Mouse (Mus musculus) embryonic facial prominence, embryonic 14.5 days (tissue): ENCODE results near the gene Nucb1. TPM values are rescaled to one million over a fixed set of nuclear protein-coding genes. Genes with fewer than 3 reads are reported as not detected.
"Not testable (repeated sequence)": the region's sequence is repeated elsewhere in the genome, so short reads cannot be mapped to it uniquely, and the experiment has no call there.

ENCODE experiments used
- ATAC-seq: fragments of 200-750 bp; cut with Nextera tagmentation; 2 replicates; pipeline ENCODE4 v1.8.0; 2017; ENCODE audit warnings: low read depth, moderate number of reproducible peaks, moderate TSS enrichment
- DNase-seq: peaks from one replicate; pipeline ENCODE4 v3.0.0-alpha.2; 2015; ENCODE audit warnings: low spot score
- H3K27ac ChIP-seq: fragments of 300-500 bp; sonication (generic); replicated peaks from 2 replicates; pipeline ENCODE4 v1.5.1; 2014; ENCODE audit warnings: low read depth, mild to moderate bottlenecking, low read length, moderate library complexity
- H3K27me3 ChIP-seq: fragments of 300-500 bp; sonication (generic); replicated peaks from 2 replicates; pipeline ENCODE4 v1.6.1; 2014; ENCODE audit warnings: low read length; ENCODE audit not compliant: control insufficient read depth, insufficient read depth
- H3K36me3 ChIP-seq: fragments of 300-500 bp; sonication (generic); 2 replicates; pipeline ENCODE4 v1.6.1; 2014; ENCODE audit warnings: low read length, mixed read lengths; ENCODE audit not compliant: control insufficient read depth, insufficient read depth
- H3K4me1 ChIP-seq: fragments of 300-500 bp; sonication (generic); 2 replicates; pipeline ENCODE4 v1.6.1; 2014; ENCODE audit warnings: antibody characterized with exemption, low read length; ENCODE audit not compliant: control insufficient read depth, insufficient read depth
- H3K4me2 ChIP-seq: fragments of 300-500 bp; sonication (generic); 2 replicates; pipeline ENCODE4 v1.6.1; 2014; ENCODE audit warnings: low read depth, mild to moderate bottlenecking, low read length, moderate library complexity, mixed read lengths
- H3K4me3 ChIP-seq: fragments of 300-500 bp; sonication (generic); 2 replicates; pipeline ENCODE4 v1.5.1; 2014; ENCODE audit warnings: low read depth, mild to moderate bottlenecking, low read length
- H3K9ac ChIP-seq: fragments of 300-500 bp; sonication (generic); 2 replicates; pipeline ENCODE4 v1.6.1; 2014; ENCODE audit warnings: low read depth, mild to moderate bottlenecking, low read length, moderate library complexity, mixed read lengths
- H3K9me3 ChIP-seq: fragments of 300-500 bp; sonication (generic); 2 replicates; pipeline ENCODE4 v1.6.1; 2016; ENCODE audit warnings: low read length; ENCODE audit not compliant: control insufficient read depth
- WGBS: fragments of 180-500 bp; shearing (Covaris S2); extraction: QIAGEN DNeasy Blood & Tissue Kit; methylation state at CpG from one replicate; pipeline ENCODE4 v1.1.7; 2014; 5-methylcytosine and 5-hydroxymethylcytosine counted together
- polyA plus RNA-seq: library from polyadenylated mRNA; unstranded; fragments of >200 nt; fragmentation: Nextera tagmentation; extraction: Ambion mirVana; gene quantifications from 2 replicates; pipeline ENCODE4 v1.2.1, GENCODE M21; 2014

Nucb1 gene
- polyA plus RNA-seq, 1 experiment from 2014 or later = 209 TPM

DNA sequence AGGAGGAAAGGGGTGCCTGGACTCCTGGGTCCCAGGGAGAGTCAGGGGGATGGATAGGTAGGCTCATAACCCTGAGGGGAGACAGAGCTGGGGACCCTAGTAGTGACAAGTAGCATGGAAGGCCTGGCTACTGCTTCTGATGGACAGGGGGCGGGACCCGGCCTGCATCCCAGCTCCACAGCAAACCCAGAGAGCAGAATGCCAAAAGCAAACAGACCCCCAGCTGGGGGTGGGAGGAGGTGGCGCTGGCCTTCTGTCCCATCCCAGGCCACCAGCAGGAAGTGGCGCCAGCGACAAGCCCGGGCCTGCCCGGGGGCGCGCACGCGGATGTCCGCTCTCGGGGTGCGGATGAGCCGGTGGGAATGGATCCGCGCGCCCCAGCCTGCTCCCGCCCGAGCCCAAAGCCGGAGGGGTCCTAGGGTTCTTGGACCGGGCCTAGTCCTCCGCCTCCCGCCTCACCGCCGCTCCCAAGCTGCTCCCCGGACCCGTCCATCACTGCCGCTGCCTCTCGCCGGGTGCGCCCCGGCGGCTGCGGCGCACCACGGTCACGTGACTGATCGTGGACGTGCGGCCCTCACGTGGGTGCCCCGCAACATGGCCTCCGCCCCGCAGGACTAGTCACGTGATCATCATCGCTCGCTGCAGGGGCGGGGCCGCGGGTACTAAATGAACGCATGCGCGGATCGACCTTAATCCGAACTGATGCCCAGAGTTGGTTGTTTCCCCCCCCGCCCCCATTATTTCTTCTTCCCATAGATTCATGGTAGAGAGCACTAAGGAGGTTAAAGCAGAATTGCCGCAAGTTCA is 43.7 kb downstream of the Nucb1 start, which contains the start of gene Bax:
TSS of gene Bax (minus strand) at position 616 of the 807 bp plus-strand sequence.
- WGBS = 2% methylated on average over 20 of the region's 58 CpGs
- peak; percentile 72 for ATAC-seq
- Histone ChIP-seq H3K27me3 (no peaks in the 10 kb centered on the region), H3K4me2 (peak within 1 kb of the TSS; percentile 78), H3K9me3 (no peaks in the 10 kb centered on the region), H3K4me1 (peaks cover 11% of the 10 kb centered on the region), H3K36me3 (peaks cover 37% of the 10 kb centered on the region), H3K4me3 (peak within 1 kb of the TSS; percentile 90), H3K27ac (no peak within 1 kb of the TSS), H3K9ac (peak within 1 kb of the TSS; percentile 88)
- DNase-seq = peak; percentile 99

DNA sequence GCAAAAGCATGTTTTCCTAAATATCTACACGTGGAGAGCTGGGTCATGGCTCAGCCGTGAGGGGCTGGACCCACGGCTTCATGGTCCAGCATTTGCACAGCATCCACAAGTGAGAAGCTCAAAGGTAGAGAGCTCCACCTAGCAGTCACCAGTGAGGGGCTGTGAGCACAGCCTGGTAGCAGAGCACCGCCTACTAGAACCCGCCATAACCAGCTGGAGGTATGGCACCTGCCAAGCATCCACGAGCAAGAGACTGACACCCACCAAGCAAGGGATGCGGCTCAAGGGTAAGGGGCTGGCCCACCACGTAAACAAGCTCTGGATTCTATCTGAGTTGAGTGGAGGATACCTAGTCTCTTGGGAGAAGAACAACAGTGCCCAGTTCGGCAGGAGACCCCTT is 44.7 kb downstream of the Nucb1 start:
- DNase-seq (no peak), ATAC-seq (no peak)
- H3K9ac ChIP-seq = peak overlapping the region; percentile 88
- H3K4me1 ChIP-seq = peaks cover 17% of the 10 kb centered on the region
- no peaks in the 10 kb centered on the region for H3K27me3 ChIP-seq
- peak overlapping the region; percentile 78 for H3K4me2 ChIP-seq
- H3K27ac ChIP-seq = no peak overlapping the region
- H3K4me3 ChIP-seq = peak overlapping the region; percentile 90
- 83% methylated on average over 9 of the region's 9 CpGs for WGBS
- H3K9me3 ChIP-seq = no peaks in the 10 kb centered on the region
- peaks cover 42% of the 10 kb centered on the region for H3K36me3 ChIP-seq

- no peak for DNase-seq
- Histone ChIP-seq H3K27ac (no peak overlapping the region), H3K27me3 (no peaks in the 10 kb centered on the region), H3K4me3 (0 out of 2 replicates have a peak overlapping the region, but pooled peaks have one; percentile 90), H3K36me3 (peaks cover 42% of the 10 kb centered on the region), H3K9me3 (no peaks in the 10 kb centered on the region), H3K4me2 (0 out of 2 replicates have a peak overlapping the region, but pooled peaks have one; percentile 78), H3K9ac (no peak overlapping the region), H3K4me1 (peaks cover 22% of the 10 kb centered on the region)
- no peak for ATAC-seq
- 94% methylated on average over 12 of the region's 12 CpGs for WGBS
Observed at GRCm38 (mm10) chr7:45465112-45465511, 45.1 kb downstream of the Nucb1 start.

DNA sequence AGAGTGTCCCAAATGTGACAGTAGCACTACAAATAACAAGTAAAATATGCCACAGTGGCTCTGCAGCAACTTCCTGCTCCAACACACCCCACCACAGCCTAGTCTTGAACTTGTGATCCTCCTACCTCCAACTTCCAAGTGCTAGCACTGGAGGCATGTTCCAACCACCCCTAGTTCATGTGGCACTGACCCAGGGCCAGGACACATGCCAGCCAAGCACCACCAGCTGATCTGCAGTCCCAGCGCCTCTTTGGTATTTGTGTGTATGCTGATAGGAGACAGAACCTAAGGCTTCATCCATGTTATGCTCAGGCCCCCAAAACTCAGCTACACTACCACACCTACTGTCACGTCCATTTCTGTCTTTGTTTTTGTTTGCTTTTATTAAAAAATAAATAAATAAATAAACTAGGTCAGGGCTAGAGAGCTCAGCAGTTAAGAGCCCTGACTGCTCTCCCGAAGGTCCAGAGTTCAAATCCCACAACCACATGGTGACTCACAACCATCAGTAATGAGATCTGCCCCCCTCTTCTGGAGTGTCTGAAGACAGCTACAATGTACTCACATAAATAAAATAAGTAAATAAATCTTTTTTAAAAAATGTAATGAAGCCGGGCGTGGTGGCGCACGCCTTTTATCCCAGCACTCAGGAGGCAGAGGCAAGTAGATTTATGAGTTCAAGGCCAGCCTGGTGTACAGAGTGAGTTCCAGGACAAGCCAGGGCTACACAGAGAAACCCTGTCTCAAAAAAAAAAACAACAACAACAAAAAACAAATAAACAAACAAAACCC is 46.0 kb downstream of the Nucb1 start:
- DNase-seq (no peak), ATAC-seq (no peak)
- H3K4me3 ChIP-seq = no peak overlapping the region
- no peak overlapping the region for H3K4me2 ChIP-seq
- peaks cover 22% of the 10 kb centered on the region for H3K4me1 ChIP-seq
- H3K27ac ChIP-seq = no peak overlapping the region
- WGBS = 92% methylated on average over 7 of the region's 7 CpGs
- H3K27me3 ChIP-seq = no peaks in the 10 kb centered on the region
- H3K9ac ChIP-seq = no peak overlapping the region
- H3K36me3 ChIP-seq = peaks cover 42% of the 10 kb centered on the region
- H3K9me3 ChIP-seq = no peaks in the 10 kb centered on the region

DNA sequence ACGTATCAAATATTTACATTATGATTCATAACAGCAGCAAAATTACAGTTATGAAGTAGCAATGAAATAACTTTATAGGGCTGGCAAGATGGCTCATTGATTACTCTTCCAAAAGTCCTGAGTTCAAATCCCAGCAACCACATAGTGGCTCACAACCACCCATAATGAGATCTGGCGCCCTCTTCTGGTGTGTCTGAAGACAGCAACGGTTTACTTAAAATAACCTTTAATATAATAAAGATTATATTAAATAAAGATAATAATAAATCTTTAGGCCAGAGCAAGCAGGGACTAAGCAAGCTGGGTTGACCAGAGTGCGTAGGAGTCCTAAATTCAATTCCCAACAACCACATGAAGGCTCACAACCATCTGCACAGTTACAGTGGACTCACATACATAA is 47.3 kb downstream of the Nucb1 start:
- not testable (repeated sequence) for DNase-seq, H3K27ac ChIP-seq, H3K4me2 ChIP-seq, H3K9ac ChIP-seq, H3K9me3 ChIP-seq, H3K27me3 ChIP-seq, ATAC-seq, H3K4me3 ChIP-seq
- Histone ChIP-seq H3K36me3 (peaks cover 50% of the 10 kb centered on the region), H3K4me1 (peaks cover 26% of the 10 kb centered on the region)
- WGBS = 80% methylated on average over 4 of the region's 4 CpGs

DNA sequence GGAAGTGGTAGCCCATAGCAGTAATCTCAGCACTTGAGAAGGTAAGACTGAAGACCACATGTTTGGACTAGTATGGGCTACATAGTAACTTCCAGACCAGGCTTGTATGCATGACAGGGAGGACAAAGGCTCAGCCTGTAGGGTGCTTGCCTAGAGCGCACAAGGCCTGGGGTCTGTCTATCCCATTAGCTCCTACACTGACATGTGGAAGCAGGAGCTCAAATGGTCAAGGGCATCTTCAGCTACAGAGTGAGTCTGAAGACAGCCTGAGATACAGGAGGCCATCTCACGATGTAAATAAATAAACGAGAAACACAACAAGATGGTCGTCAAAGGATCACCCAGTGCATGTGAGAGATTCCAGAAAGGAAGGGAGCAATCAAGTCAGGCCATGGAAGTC is 47.9 kb downstream of the Nucb1 start:
- no peaks in the 10 kb centered on the region for H3K9me3 ChIP-seq
- no peaks in the 10 kb centered on the region for H3K27me3 ChIP-seq
- H3K36me3 ChIP-seq = peaks cover 56% of the 10 kb centered on the region
- no peak overlapping the region for H3K4me2 ChIP-seq
- no peak overlapping the region for H3K4me3 ChIP-seq
- no peak overlapping the region for H3K27ac ChIP-seq
- 91% methylated on average over 4 of the region's 4 CpGs for WGBS
- no peak for ATAC-seq
- no peak overlapping the region for H3K9ac ChIP-seq
- peaks cover 31% of the 10 kb centered on the region for H3K4me1 ChIP-seq
- DNase-seq = no peak

DNA sequence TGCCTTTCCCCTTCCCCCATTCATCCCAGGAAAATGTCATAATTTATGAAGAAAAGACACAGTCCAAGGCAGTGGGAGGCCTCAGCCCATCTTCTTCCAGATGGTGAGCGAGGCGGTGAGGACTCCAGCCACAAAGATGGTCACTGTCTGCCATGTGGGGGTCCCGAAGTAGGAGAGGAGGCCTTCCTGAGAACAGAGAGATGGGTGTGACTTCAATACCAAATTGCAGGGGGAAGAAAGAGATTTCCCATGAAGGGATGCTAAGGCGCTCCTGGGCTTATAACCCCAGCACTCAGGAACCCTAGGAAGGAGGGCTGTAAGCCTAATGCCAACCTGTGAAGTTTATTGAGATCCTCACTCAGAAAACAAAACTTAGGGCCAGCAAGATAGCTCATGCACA is 48.4 kb downstream of the Nucb1 start:
- Histone ChIP-seq H3K9ac (no peak overlapping the region), H3K27ac (peak overlapping the region; percentile 63), H3K27me3 (no peaks in the 10 kb centered on the region), H3K4me3 (no peak overlapping the region), H3K4me2 (no peak overlapping the region), H3K36me3 (peaks cover 61% of the 10 kb centered on the region), H3K4me1 (peaks cover 31% of the 10 kb centered on the region), H3K9me3 (no peaks in the 10 kb centered on the region)
- ATAC-seq (no peak), DNase-seq (no peak)
- 81% methylated on average over 4 of the region's 4 CpGs for WGBS

GRCm38 (mm10) chr7:45461326-45461725 is 48.9 kb downstream of the Nucb1 start:
- ATAC-seq (no peak), DNase-seq (no peak)
- H3K4me3 ChIP-seq = no peak overlapping the region
- H3K36me3 ChIP-seq = peaks cover 64% of the 10 kb centered on the region
- H3K4me2 ChIP-seq = no peak overlapping the region; the same call in 1 of the 2 replicates
- 42% methylated on average over 5 of the region's 5 CpGs for WGBS
- H3K9ac ChIP-seq = 0 out of 2 replicates have a peak overlapping the region, but pooled peaks have one; percentile 25
- H3K27me3 ChIP-seq = no peaks in the 10 kb centered on the region
- peak overlapping the region; percentile 78 for H3K27ac ChIP-seq
- peaks cover 31% of the 10 kb centered on the region for H3K4me1 ChIP-seq
- H3K9me3 ChIP-seq = no peaks in the 10 kb centered on the region
